Mouse (Mus musculus) adipocyte (in vitro differentiated cells): ENCODE measurements at regions not wholly inside any gene's neighbourhood (a gene's known extent, or its start where the extent isn't known, plus 50 kb on each side); places are given as distances from the start of the nearest gene placed in this dataset.

Source experiments
- DNase-seq: peaks from one replicate; pipeline ENCODE4 v3.0.0-alpha.2; 2016; ENCODE audit warnings: low spot score

DNA sequence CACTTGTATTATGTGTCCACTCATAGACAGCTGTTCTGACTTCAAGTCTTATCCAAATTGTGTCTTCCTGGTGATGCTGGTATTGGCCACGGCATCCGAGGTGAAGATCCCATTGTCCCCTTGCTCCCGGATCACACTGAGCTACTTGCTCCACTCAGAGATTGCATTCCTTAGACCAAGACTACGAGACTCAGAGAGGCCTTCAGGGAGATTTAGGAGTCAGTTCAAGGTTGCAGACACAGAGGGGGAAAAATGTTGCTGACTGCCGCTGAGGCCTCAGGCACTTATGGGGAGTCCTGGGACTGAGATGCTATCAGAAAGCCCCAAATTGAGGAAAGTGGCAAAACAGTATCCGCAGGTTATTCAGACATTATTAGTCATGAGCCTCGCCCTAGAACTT lies 183.9 kb downstream of the Ly86 start:
- no peak for DNase-seq

- DNase-seq, result peak; percentile 51
Measured at GRCm38 (mm10) chr13:37531512-37532183, 186.6 kb downstream of the Ly86 start.

GRCm38 (mm10) chr13:37532596-37533170 lies 187.7 kb downstream of the Ly86 start:
- DNase-seq, result no peak

DNA sequence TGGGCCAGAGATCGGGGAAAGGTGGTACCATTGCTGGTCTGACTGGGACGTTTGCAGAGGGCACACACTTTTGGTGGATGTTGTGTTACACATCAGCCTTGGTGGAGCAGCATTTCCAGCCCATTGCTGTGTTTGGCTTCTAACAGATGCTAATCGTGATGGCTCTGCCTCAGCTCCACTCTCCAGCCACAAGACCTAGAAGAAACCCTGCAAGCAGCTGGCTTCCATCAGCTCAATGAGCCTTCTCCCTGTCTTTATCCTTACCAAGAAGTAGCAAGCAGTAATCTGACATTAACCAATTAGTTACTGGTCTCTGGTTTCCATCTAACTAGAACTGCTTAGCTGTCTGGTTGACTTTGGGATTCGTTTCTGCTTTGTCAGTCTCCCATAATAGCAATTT lies 188.8 kb downstream of the Ly86 start:
- no peak for DNase-seq

DNA sequence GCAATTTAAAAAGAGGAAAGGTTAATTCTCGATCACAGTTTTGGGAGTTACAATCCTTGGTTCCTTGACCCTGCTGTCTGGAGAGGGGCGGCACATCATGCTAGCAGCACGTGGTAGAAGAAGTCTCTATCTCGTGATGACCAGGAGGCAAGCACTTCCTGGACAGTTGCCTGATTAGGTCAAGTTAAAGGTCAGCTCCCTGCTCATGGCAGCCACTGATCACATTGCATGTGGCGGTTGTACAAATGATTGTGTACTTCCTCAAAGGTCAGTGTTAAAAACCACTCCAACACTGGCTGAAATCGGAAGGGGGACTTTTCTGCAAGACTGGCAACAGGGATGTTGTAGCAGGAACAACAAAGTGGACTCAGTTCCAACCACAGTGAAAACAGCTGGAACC lies 192.3 kb downstream of the Ly86 start:
- DNase-seq, result no peak

DNA sequence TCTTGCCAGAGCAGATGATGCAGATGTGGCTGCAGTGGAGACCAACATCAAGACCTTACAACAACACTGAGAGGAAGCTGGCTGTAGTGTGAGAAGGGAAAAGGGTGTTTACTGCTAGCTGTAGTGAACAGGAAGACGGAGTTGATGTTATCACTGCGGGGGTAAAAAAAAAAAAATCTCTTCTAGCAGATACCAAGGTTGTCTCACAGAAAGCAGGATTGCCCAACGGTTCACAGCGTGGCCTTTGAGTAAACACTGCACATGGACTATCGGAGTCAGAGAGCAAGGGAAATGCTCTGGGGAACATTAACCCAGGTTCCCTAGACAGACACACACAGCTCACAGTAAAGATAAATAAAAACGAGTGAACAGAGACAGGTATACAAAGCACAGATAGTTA lies 192.8 kb downstream of the Ly86 start:
- peak; percentile 35 for DNase-seq

GRCm38 (mm10) chr13:37540980-37541531 lies 196.0 kb downstream of the Ly86 start:
- no peak for DNase-seq

DNA sequence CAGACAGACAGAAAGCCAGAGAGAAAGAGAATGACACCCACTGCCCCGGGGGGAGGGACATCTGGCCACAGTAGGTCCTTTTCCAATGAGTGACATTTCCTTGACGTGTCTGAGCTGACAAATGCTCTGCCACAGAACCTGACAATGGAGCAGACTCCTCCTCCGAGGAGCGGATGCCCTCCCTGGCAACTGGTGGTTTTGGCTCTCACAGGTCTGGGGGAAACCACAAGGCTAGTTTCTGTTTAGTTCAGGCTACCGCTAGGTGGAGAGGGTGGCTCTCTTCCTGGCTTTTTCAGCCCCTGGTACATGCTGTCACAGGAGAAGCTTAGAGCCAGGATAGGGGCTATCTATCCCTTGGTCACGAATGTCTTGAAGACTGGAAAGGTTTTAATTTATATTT lies 196.7 kb downstream of the Ly86 start:
- peak; percentile 49 for DNase-seq

DNA sequence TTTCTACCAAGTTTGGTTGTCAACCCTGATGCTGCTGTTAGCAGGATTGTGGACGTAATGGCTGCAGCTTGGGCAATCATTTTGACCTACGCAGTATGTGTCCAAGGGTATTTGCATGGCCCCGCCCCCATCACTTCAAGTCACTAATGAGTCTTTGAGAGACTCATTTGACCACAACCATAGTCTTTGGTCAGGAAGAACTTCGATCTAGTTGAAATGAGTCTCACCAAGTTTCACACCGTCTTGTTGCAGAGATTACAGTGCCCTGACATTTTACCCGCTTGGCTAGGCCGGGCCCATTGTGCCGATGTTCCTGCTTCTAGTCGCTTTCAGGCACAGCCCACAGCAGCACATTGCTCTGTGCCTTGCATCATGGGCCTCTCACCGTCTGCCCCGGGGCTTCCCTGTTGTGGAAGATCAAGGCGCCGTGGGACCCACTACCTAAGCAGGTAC lies 197.8 kb downstream of the Ly86 start:
- peak; percentile 83 for DNase-seq

GRCm38 (mm10) chr13:37543788-37544187 lies 198.8 kb downstream of the Ly86 start:
- DNase-seq, result no peak

GRCm38 (mm10) chr13:37544696-37545095 lies 199.7 kb downstream of the Ly86 start:
- no peak for DNase-seq

- DNase-seq, result no peak
Measured at GRCm38 (mm10) chr13:37546556-37546955, 201.5 kb downstream of the Ly86 start.

GRCm38 (mm10) chr13:37550584-37550983 lies 205.6 kb downstream of the Ly86 start:
- no peak for DNase-seq

GRCm38 (mm10) chr13:37553392-37553791 lies 208.4 kb downstream of the Ly86 start:
- DNase-seq, result no peak

DNA sequence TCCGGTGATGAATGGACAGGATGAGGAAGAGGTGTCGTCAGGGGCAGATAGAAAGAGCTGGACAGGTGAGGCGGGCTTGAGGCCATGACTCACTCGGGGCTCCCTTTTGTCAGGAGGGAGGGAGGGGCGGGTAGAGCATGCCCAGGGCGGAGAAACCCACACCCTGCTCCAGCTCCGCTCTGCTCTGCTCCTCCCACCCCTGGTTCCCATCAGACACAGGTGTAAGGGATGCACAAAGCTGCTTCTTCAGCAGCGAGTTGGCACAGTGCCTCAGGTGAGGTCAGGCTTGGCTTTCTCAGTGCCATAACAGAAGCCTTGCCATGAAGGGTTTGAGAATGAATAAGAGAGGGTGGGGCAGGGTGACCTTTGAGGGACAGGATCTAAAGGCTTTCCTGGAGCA lies 212.2 kb downstream of the Ly86 start:
- DNase-seq, result no peak

DNA sequence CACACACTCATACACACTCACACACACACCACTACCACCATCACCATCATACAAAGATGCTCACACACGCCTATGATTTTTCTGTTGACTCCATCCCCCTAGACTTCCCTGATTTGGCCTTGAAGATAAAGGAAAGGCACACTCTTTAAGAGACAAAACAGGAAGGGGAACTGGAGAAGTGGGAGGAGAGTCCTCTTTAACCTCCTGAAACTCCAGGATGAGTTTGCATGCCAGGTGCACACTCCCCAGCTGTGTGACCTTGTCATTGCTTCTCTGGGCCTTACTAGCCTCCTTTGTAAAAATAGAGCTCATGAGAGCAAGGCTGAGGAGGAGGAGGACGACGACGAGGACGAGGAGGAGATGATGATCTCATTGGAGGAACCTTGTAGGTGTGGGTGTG lies 212.8 kb downstream of the Ly86 start:
- no peak for DNase-seq

DNA sequence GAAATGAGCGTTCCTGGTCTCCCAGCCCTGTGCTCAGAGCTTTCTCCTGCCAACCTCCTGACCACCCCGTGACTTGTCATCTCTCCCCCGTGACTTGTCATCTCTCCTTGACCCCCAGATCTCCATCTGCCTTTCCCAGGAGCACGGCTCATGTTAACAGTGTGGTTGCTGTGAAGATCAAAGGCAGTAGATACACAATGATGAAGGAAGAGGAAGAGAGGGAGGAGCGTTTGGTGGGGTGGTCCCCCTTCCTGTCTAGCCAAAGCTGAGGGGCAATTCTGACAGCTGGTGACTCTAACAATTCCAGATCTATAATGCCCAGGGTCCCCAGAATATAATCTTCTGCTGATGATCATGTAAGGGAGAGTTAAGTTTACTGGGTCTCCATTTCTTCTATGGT lies 214.0 kb downstream of the Ly86 start:
- DNase-seq, result no peak

GRCm38 (mm10) chr13:37559706-37560313 lies 214.8 kb downstream of the Ly86 start:
- no peak for DNase-seq

- DNase-seq, result peak; percentile 78
Measured at GRCm38 (mm10) chr13:37560387-37560786, 215.4 kb downstream of the Ly86 start.

DNA sequence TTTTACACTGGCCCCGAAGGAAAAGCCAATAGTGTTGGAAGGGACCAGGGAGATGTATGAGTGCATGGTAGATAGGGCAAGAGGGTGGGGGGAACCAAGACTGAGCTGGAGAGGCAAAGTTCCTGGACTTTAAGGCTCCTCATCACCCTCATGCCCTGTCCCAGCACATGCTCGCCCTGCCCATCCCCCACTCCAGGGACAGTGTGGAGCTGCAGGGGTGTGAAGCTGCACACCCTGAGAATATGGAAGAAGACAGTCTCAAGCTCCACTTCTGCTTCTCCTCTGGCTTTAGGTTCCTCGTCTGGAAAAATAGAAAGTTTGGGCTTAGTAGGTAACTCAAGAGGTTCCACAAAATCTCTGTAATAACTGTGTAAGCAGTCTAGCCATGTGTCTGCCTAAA lies 215.8 kb downstream of the Ly86 start:
- DNase-seq, result no peak

GRCm38 (mm10) chr13:37561437-37561836 lies 216.4 kb downstream of the Ly86 start:
- no peak for DNase-seq

DNA sequence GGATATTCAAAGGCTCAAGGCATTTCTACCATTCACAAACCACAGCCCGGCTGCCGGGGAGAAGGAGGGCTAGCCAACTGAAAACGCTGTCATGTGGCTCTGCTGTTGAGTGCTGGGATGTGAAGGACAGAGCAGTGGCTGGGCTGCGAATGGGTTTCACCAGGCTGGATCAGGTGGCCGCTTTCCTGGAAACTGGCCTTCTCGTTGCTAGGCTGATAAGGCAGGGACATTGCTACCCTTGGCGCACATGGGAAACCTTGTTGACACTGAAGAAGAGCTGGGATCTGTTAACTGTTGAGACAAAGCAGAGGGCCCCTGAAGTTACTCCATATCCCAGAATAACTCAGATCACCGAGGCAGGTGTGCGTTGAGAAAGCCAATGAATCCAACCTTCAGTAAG lies 216.1 kb upstream of the Rreb1 start:
- no peak for DNase-seq

DNA sequence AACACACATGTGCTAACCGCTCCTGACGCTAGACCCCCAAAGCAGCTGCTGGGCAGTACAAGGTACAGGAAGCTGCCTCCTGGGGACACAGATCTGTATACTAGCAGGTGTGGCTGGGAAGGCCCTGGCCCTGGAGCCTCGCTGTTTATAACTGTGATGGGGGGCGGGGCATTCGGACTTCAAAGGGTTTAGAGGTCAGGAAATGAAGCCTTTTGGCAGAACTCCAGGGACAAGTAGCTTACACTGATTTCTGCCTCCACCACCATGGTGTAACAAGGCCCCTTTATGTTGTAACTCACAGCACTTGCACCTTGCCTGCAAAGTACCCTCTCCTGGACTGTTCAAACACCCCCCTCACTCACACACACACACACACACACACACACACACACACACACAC lies 215.5 kb upstream of the Rreb1 start:
- DNase-seq, result peak; percentile 18
